Comparison of ENCODE assay signal across 20 mouse cellular contexts in genomic region chr11:35597882-35598281, GRCm38 (mm10).
DNase-seq lines count a peak whose midpoint lies in the region; ATAC-seq and TF ChIP-seq lines count a peak whose summit lies in the region.
"Had no signal": no experiment of that assay in that cellular context is flagged by ENCODE, and none has a peak within 500 bp of the region (broad histone marks: within the 10 kb centered on the region; RNA-seq: fewer than 3 reads in every experiment).

No protein-coding gene starts in this region.

- no peak for ATAC-seq in forebrain, embryonic 14.5 days
- no peak for ATAC-seq in forebrain, embryonic 11.5 days (replicated peaks; ENCODE audit: low FRiP score)
- ATAC-seq: activated CD4-positive, CD25-positive, alpha-beta regulatory T cell, adult 4 months; forebrain, embryonic 16.5 days; intestine, embryonic 16.5 days; Patski had no signal

- H3K27me3 ChIP-seq in forebrain, embryonic 14.5 days (replicated peaks; ENCODE audit: control insufficient read depth, insufficient read depth, low read length): peaks cover 4% of the 10 kb centered on the region; the same call in 1 of the 2 replicates
- H3K27me3 ChIP-seq in forebrain, embryonic 11.5 days (ENCODE audit: control insufficient read depth, insufficient read depth, low read length): no peaks in the 10 kb centered on the region; the same call in 1 of the 2 replicates
- H3K27me3 ChIP-seq: embryonic facial prominence, embryonic 13.5 days had no signal

- 79% methylated on average over 6 of the region's 6 CpGs for WGBS in forebrain, embryonic 14.5 days
- 93% methylated on average over 6 of the region's 6 CpGs for WGBS in forebrain, embryonic 11.5 days

- no peak overlapping the region for H3K4me3 ChIP-seq in forebrain, embryonic 14.5 days (ENCODE audit: low read depth, low read length)
- H3K4me3 ChIP-seq in forebrain, embryonic 11.5 days (ENCODE audit: low read depth, low read length): no peak overlapping the region
- H3K4me3 ChIP-seq: embryonic facial prominence, embryonic 13.5 days; heart, embryonic 10.5 days had no signal

- H3K36me3 ChIP-seq in forebrain, embryonic 14.5 days (ENCODE audit: control insufficient read depth, insufficient read depth, low read length): no peaks in the 10 kb centered on the region
- no peaks in the 10 kb centered on the region for H3K36me3 ChIP-seq in forebrain, embryonic 11.5 days (ENCODE audit: control insufficient read depth, insufficient read depth, low read length)

- H3K4me2 ChIP-seq in forebrain, embryonic 14.5 days (ENCODE audit: low read length): no peak overlapping the region
- H3K4me2 ChIP-seq in forebrain, embryonic 11.5 days (ENCODE audit: low read depth, low read length, severe bottlenecking): no peak overlapping the region
- H3K4me2 ChIP-seq: embryonic facial prominence, embryonic 13.5 days had no signal

- H3K27ac ChIP-seq in forebrain, embryonic 14.5 days (ENCODE audit: low read depth, low read length): no peak overlapping the region
- no peak overlapping the region for H3K27ac ChIP-seq in forebrain, embryonic 11.5 days (ENCODE audit: low read depth, low read length)
- H3K27ac ChIP-seq: embryonic facial prominence, embryonic 13.5 days; heart, embryonic 10.5 days had no signal

- peak; percentile 28 for DNase-seq in forebrain, embryonic 14.5 days (ENCODE audit: low spot score)
- no peak for DNase-seq in forebrain, embryonic 11.5 days (ENCODE audit: low spot score)
- DNase-seq in kidney, postnatal 10 days: peak; percentile 21
- no peak for DNase-seq in kidney, postnatal 36 days
- peak; percentile 59 for DNase-seq in brain, embryonic 14.5 days (ENCODE audit: low read depth)
- peak; percentile 50 to 78 for DNase-seq in layer of hippocampus, postnatal 14 days (ENCODE audit: low spot score in 2 of 2)
- DNase-seq in urinary bladder, adult 18-20 months (ENCODE audit: low spot score in 2 of 2): no peak
- DNase-seq: adrenal gland, postnatal 14 days; cerebellum, adult 8-10 months; cerebellum, postnatal 25 days; gastrocnemius, postnatal 10 days; heart, adult 18-20 months; heart, postnatal 10 days; heart, postnatal 4 days had no signal

- no peaks in the 10 kb centered on the region for H3K4me1 ChIP-seq in forebrain, embryonic 14.5 days (ENCODE audit: control insufficient read depth, insufficient read depth, low read length)
- no peaks in the 10 kb centered on the region for H3K4me1 ChIP-seq in forebrain, embryonic 11.5 days (replicated peaks; ENCODE audit: control insufficient read depth, insufficient read depth, low read length)

- TF ChIP-seq POLR2A in brain, embryonic 14.5 days (IDR thresholded peaks at IDR 0.05; ENCODE audit: borderline replicate concordance, extremely low read depth, insufficient read depth, insufficient read length, poor library complexity, severe bottlenecking): no peak

- H3K9ac ChIP-seq in forebrain, embryonic 14.5 days (ENCODE audit: low read length): no peak overlapping the region
- no peak overlapping the region for H3K9ac ChIP-seq in forebrain, embryonic 11.5 days (ENCODE audit: low read length)
- H3K9ac ChIP-seq: embryonic facial prominence, embryonic 13.5 days had no signal

- TF ChIP-seq CTCF in brain, embryonic 14.5 days (IDR thresholded peaks at IDR 0.05; ENCODE audit: borderline replicate concordance, extremely low read depth, insufficient read depth, insufficient read length): no peak

- H3K9me3 ChIP-seq in forebrain, embryonic 14.5 days (replicated peaks; ENCODE audit: control insufficient read depth, low read length): no peaks in the 10 kb centered on the region
- H3K9me3 ChIP-seq in forebrain, embryonic 11.5 days (ENCODE audit: control insufficient read depth, low read length): no peaks in the 10 kb centered on the region
- H3K9me3 ChIP-seq: embryonic facial prominence, embryonic 13.5 days; heart, embryonic 10.5 days had no signal

Comparison
In these comparisons a context has a peak if more than half of its experiments do, and no peak if none do; other contexts are left out.
1. DNase-seq: peak in forebrain, embryonic 14.5 days (single experiment), kidney, postnatal 10 days (single experiment), brain, embryonic 14.5 days (single experiment) and layer of hippocampus, postnatal 14 days (2 of 2); none in forebrain, embryonic 11.5 days (single experiment), kidney, postnatal 36 days (0 of 2) and urinary bladder, adult 18-20 months (0 of 2).